Mouse (Mus musculus) forebrain, embryonic 15.5 days (tissue): ENCODE measurements around the gene Hdac4. TPM values are rescaled to one million over a fixed set of nuclear protein-coding genes. Genes with fewer than 3 reads are reported as not detected.

Experiments used
- ATAC-seq: fragments of 200-750 bp; cut with Nextera tagmentation; replicated peaks from 2 replicates; pipeline ENCODE4 v1.8.0; 2017; ENCODE audit warnings: mild to moderate bottlenecking, moderate TSS enrichment, moderate library complexity
- H3K27ac ChIP-seq: fragments of 300-500 bp; sonication (generic); replicated peaks from 2 replicates; pipeline ENCODE4 v1.5.1; 2015; ENCODE audit warnings: mild to moderate bottlenecking, inconsistent platforms
- H3K27me3 ChIP-seq: fragments of 300-500 bp; sonication (generic); 2 replicates; pipeline ENCODE4 v1.6.1; 2015; ENCODE audit warnings: inconsistent platforms
- H3K36me3 ChIP-seq: fragments of 300-500 bp; sonication (generic); 2 replicates; pipeline ENCODE4 v1.6.1; 2015; ENCODE audit warnings: mild to moderate bottlenecking, inconsistent platforms
- H3K4me1 ChIP-seq: fragments of 300-500 bp; sonication (generic); 2 replicates; pipeline ENCODE4 v1.6.1; 2015; ENCODE audit warnings: inconsistent platforms
- H3K4me2 ChIP-seq: fragments of 300-500 bp; sonication (generic); replicated peaks from 2 replicates; pipeline ENCODE4 v1.6.1; 2015; ENCODE audit warnings: mild to moderate bottlenecking, inconsistent platforms
- H3K4me3 ChIP-seq: fragments of 300-500 bp; sonication (generic); 2 replicates; pipeline ENCODE4 v1.5.1; 2015; ENCODE audit warnings: mild to moderate bottlenecking, inconsistent platforms
- H3K9ac ChIP-seq: fragments of 300-500 bp; sonication (generic); replicated peaks from 2 replicates; pipeline ENCODE4 v1.6.1; 2015; ENCODE audit warnings: mild to moderate bottlenecking, inconsistent platforms
- H3K9me3 ChIP-seq: fragments of 300-500 bp; sonication (generic); 2 replicates; pipeline ENCODE4 v1.6.1; 2016; ENCODE audit warnings: inconsistent platforms
- WGBS: fragments of 180-500 bp; shearing (Covaris S2); methylation state at CpG from one replicate; pipeline ENCODE4 v1.1.7; 2015; ENCODE audit warnings: mixed read lengths; 5-methylcytosine and 5-hydroxymethylcytosine counted together
- polyA plus RNA-seq: library from polyadenylated mRNA; unstranded; fragments of >200 nt; fragmentation: Nextera tagmentation; extraction: Ambion mirVana; gene quantifications from 2 replicates; pipeline ENCODE4 v1.2.1, GENCODE M21; 2015

Hdac4 gene
- polyA plus RNA-seq, 1 experiment from 2014 or later: 31.9 TPM

DNA sequence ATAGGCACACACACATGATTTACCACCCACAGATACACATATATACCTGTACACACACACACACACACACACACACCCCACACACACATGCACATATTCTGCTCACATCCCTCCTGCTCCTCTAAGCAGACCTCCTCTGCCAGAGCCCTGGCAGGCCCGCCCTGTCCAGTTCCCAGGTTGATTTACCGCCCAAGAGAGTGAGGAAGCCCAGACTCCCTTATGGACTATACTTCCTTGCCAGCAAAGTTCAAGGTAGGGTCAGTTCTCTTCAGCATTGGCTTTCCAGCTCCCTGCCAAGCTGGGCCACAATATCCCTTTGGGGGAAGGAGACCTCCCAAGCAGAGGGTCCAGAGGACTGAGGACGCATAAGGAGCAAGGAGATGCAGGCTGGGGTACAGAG is 280.9 kb downstream of the Hdac4 start:
- WGBS: 61% methylated on average over 3 of the region's 3 CpGs
- Histone ChIP-seq H3K27me3 (no peaks in the 10 kb centered on the region), H3K4me3 (no peak overlapping the region), H3K4me2 (no peak overlapping the region), H3K4me1 (no peaks in the 10 kb centered on the region), H3K9me3 (no peaks in the 10 kb centered on the region), H3K27ac (no peak overlapping the region), H3K9ac (no peak overlapping the region), H3K36me3 (no peaks in the 10 kb centered on the region)
- ATAC-seq: no peak

GRCm38 (mm10) chr1:91913850-91914249 is 281.6 kb downstream of the Hdac4 start:
- H3K27me3 ChIP-seq: no peaks in the 10 kb centered on the region
- no peak for ATAC-seq
- H3K27ac ChIP-seq: no peak overlapping the region
- H3K4me1 ChIP-seq: no peaks in the 10 kb centered on the region
- no peak overlapping the region for H3K4me2 ChIP-seq
- no peaks in the 10 kb centered on the region for H3K9me3 ChIP-seq
- H3K9ac ChIP-seq: no peak overlapping the region
- WGBS: 50% methylated on average over 6 of the region's 6 CpGs
- no peak overlapping the region for H3K4me3 ChIP-seq
- no peaks in the 10 kb centered on the region for H3K36me3 ChIP-seq

DNA sequence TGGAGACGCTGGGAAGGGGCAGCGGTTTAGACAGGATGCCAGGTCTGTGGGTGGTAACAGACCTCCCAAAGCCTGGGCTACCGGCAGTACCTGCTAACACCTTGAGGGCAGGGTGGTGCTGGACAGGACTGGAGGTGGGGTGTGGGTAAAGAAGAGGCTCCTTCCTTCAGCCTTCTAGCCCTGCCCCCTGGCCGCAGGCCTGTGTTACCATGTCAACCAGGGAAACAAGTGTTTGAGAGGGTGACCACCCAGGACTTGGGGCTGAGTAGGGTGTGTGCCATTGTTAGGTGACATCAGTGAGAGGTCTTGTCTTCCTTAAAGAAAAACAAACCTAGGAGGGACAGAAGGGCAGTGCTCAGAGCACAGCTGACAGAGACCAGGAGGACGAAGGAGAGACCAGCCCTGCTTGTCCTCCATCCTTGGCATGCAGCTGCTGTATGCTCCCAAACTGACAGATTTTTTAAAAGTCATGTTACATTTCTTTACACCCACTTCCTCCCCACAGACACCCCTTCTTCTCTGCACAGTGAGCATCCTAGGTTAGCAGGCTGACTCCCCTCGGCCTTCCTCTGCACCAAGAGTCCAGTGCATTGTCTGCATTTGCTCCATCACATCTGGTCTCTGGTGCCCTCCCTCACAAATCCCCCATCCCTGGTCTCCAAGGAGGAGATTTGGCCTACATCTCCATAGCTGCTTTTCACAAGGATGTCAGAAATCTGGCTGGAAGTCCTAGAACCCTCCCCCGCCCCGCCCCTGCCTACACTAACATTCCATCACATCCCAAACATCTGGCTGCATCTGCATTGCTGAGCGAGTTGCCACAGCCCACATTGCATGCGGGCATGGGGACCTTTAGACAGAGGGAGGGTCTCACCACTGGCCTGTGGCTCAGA is 283.0 kb downstream of the Hdac4 start:
- Histone ChIP-seq H3K36me3 (no peaks in the 10 kb centered on the region), H3K4me2 (no peak overlapping the region), H3K4me1 (no peaks in the 10 kb centered on the region), H3K9ac (no peak overlapping the region), H3K4me3 (no peak overlapping the region), H3K27ac (no peak overlapping the region), H3K9me3 (no peaks in the 10 kb centered on the region), H3K27me3 (no peaks in the 10 kb centered on the region)
- 56% methylated on average over 10 of the region's 10 CpGs for WGBS
- ATAC-seq: no peak

DNA sequence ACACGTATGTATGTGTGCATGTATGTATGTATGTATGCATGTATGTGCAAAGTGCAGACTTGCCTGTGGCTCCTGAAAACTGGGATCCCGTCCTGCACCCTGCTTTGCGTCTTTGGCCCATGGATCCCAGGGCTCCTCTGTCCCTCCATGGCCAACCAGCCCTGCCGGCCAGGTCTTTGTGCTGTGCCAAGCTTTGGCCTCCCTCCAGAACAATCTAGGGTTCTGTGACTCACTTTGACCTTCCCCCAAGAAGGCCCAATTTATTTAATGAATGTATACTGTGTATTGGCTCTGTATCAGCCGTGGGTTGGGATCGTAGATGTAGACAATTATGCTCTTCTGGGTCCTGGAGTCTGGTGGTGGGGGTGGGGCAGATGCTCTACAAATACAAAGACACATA is 290.2 kb downstream of the Hdac4 start:
- no peak overlapping the region for H3K9ac ChIP-seq
- H3K4me3 ChIP-seq: no peak overlapping the region
- H3K9me3 ChIP-seq: no peaks in the 10 kb centered on the region
- H3K4me1 ChIP-seq: peaks cover 13% of the 10 kb centered on the region
- no peak overlapping the region for H3K27ac ChIP-seq
- no peak overlapping the region for H3K4me2 ChIP-seq
- no peak for ATAC-seq
- H3K36me3 ChIP-seq: no peaks in the 10 kb centered on the region
- no peaks in the 10 kb centered on the region for H3K27me3 ChIP-seq
- 70% methylated on average over 6 of the region's 6 CpGs for WGBS

GRCm38 (mm10) chr1:91903241-91903981 is 292.1 kb downstream of the Hdac4 start:
- Histone ChIP-seq H3K4me2 (no peak overlapping the region), H3K4me1 (peaks cover 13% of the 10 kb centered on the region), H3K4me3 (no peak overlapping the region), H3K36me3 (no peaks in the 10 kb centered on the region), H3K27me3 (no peaks in the 10 kb centered on the region), H3K9me3 (no peaks in the 10 kb centered on the region), H3K27ac (no peak overlapping the region), H3K9ac (no peak overlapping the region)
- 53% methylated on average over 8 of the region's 8 CpGs for WGBS
- no peak for ATAC-seq

DNA sequence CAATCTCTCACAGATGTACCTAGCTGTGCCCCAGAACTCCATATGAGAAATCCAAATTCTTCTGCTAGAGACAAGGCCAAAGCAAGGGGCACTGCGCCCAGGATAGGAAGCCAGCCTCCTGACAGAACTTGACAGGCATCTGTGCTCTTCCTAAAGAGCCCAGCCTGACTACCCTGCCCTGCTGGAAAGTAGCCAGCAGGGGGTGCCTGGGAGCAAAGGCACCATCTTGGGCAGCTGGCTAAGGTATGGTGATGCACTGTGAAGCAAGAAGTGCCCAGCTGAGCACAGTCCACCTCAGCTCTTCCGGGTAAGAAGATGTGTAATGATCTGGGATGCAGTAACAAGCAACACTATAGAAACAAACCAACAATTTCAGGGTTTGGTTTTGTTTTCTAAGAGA is 298.4 kb downstream of the Hdac4 start:
- no peak overlapping the region for H3K9ac ChIP-seq
- ATAC-seq: no peak
- no peaks in the 10 kb centered on the region for H3K4me1 ChIP-seq
- no peaks in the 10 kb centered on the region for H3K9me3 ChIP-seq
- H3K36me3 ChIP-seq: no peaks in the 10 kb centered on the region
- H3K27me3 ChIP-seq: no peaks in the 10 kb centered on the region
- no peak overlapping the region for H3K27ac ChIP-seq
- 90% methylated on average over 2 of the region's 2 CpGs for WGBS
- no peak overlapping the region for H3K4me2 ChIP-seq
- no peak overlapping the region for H3K4me3 ChIP-seq

- Histone ChIP-seq H3K9ac (no peak overlapping the region), H3K27ac (no peak overlapping the region), H3K4me2 (no peak overlapping the region), H3K9me3 (no peaks in the 10 kb centered on the region), H3K27me3 (no peaks in the 10 kb centered on the region), H3K4me3 (no peak overlapping the region), H3K4me1 (no peaks in the 10 kb centered on the region), H3K36me3 (no peaks in the 10 kb centered on the region)
- WGBS: 89% methylated on average over 5 of the region's 5 CpGs
- no peak for ATAC-seq
These were observed 301.2 kb downstream of the Hdac4 start for GRCm38 (mm10) chr1:91894286-91894685.

DNA sequence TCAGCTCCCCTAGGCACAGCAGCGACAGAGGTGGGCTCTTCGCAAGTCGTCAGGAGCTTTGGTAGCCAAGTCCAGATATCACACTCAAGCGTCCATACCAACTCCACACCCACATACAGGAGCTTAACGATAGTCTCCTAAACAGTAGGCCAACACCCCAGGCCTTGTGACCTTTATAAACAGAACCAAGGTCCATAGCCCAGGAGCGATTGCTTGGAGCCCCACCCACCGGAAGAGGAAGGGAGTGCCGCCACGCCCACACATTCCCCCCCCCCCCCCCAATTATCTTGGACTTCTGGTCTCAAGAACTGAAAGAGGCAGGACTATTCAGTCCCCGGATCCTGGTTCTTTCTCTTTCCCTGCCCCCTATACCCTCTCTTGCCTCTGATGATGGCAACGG is 301.9 kb downstream of the Hdac4 start:
- no peaks in the 10 kb centered on the region for H3K4me1 ChIP-seq
- ATAC-seq: no peak
- H3K27ac ChIP-seq: no peak overlapping the region
- H3K4me2 ChIP-seq: no peak overlapping the region
- WGBS: 90% methylated on average over 11 of the region's 11 CpGs
- H3K27me3 ChIP-seq: no peaks in the 10 kb centered on the region
- no peak overlapping the region for H3K9ac ChIP-seq
- H3K9me3 ChIP-seq: no peaks in the 10 kb centered on the region
- H3K4me3 ChIP-seq: no peak overlapping the region
- no peaks in the 10 kb centered on the region for H3K36me3 ChIP-seq

- Histone ChIP-seq H3K27me3 (no peaks in the 10 kb centered on the region; the same call in 1 of the 2 replicates), H3K9ac (no peak overlapping the region), H3K9me3 (no peaks in the 10 kb centered on the region), H3K4me1 (no peaks in the 10 kb centered on the region), H3K4me2 (no peak overlapping the region), H3K36me3 (no peaks in the 10 kb centered on the region), H3K4me3 (no peak overlapping the region), H3K27ac (no peak overlapping the region)
- 64% methylated on average over 5 of the region's 5 CpGs for WGBS
- ATAC-seq: no peak
These were observed 312.4 kb downstream of the Hdac4 start for GRCm38 (mm10) chr1:91883115-91883514.

DNA sequence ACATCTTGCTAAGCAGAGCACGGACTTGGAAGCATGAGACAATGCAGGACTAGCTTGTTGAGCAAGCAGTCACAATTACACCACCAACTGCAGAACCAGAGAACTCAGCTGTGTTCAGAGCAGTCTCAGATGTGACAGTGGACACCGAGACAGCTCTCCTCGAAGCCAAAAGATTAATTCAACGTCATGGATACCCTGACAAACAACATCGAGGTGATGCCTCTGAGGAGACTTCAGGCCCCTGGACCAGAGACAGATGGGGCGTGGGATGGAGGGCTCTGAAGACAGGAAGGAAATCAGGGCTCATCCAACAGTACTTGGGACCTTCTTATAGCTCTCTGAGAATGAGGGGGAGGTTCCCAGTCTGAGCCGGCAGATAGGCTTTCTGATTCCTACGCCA is 314.6 kb downstream of the Hdac4 start:
- H3K4me2 ChIP-seq: no peak overlapping the region
- no peaks in the 10 kb centered on the region for H3K27me3 ChIP-seq
- no peaks in the 10 kb centered on the region for H3K36me3 ChIP-seq
- H3K4me1 ChIP-seq: no peaks in the 10 kb centered on the region
- no peaks in the 10 kb centered on the region for H3K9me3 ChIP-seq
- ATAC-seq: no peak
- no peak overlapping the region for H3K9ac ChIP-seq
- H3K4me3 ChIP-seq: no peak overlapping the region
- H3K27ac ChIP-seq: no peak overlapping the region
- 85% methylated on average over 8 of the region's 8 CpGs for WGBS

DNA sequence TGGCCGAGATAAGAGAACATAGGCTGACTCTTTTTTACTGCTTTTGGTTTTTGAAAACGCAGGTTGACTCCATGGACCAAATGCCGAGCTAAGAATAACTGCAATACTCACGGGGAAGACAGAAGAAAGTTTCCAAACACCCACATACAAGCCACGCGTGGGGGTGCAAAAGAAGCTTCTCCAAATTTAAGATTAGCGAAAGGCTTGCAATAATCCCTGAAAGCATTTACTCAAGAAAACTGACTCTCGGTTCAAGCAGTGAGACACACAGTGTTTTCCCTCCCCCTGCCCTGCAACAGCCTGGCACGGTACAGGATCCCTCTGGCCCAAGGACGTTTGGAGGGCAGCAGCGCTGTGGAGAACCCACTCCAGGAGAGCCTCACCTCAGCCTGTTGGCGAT is 315.3 kb downstream of the Hdac4 start:
- Histone ChIP-seq H3K9ac (no peak overlapping the region), H3K27me3 (no peaks in the 10 kb centered on the region), H3K36me3 (no peaks in the 10 kb centered on the region), H3K9me3 (no peaks in the 10 kb centered on the region), H3K4me1 (no peaks in the 10 kb centered on the region), H3K4me2 (no peak overlapping the region), H3K27ac (no peak overlapping the region), H3K4me3 (no peak overlapping the region)
- ATAC-seq: no peak
- 91% methylated on average over 12 of the region's 12 CpGs for WGBS
